In genomic region chr8:70635527-70635926, GRCm38 (mm10) we compare ENCODE assay signal across 12 mouse cellular contexts. TPM values are rescaled to one million over a fixed set of nuclear protein-coding genes. Genes with fewer than 3 reads are reported as not detected.
A peak's percentile ranks its signal among the peaks of the same experiment; 100 is the strongest.
DNase-seq lines count a peak whose midpoint lies in the region; ATAC-seq lines count a peak whose summit lies in the region.
"Had no signal": no experiment of that assay in that cellular context is flagged by ENCODE, and none has a peak within 500 bp of the region (broad histone marks: within the 10 kb centered on the region; RNA-seq: fewer than 3 reads in every experiment).

No protein-coding gene starts in this region.

- peak overlapping the region; percentile 50 for H3K9ac ChIP-seq in liver, embryonic 12.5 days
- no peak overlapping the region for H3K9ac ChIP-seq in forebrain, embryonic 13.5 days
- H3K9ac ChIP-seq: embryonic facial prominence, embryonic 13.5 days; limb, embryonic 12.5 days had no signal

- H3K36me3 ChIP-seq in liver, embryonic 12.5 days: no peaks in the 10 kb centered on the region
- no peaks in the 10 kb centered on the region for H3K36me3 ChIP-seq in forebrain, embryonic 13.5 days (ENCODE audit: poor library complexity, severe bottlenecking)
- H3K36me3 ChIP-seq: embryonic facial prominence, embryonic 13.5 days; limb, embryonic 12.5 days had no signal

- no peak overlapping the region for H3K4me3 ChIP-seq in liver, embryonic 12.5 days
- H3K4me3 ChIP-seq in forebrain, embryonic 13.5 days: no peak overlapping the region
- H3K4me3 ChIP-seq: embryonic facial prominence, embryonic 13.5 days; limb, embryonic 12.5 days had no signal

- H3K4me2 ChIP-seq in liver, embryonic 12.5 days: 0 out of 2 replicates have a peak overlapping the region, but pooled peaks have one; percentile 1
- no peak overlapping the region for H3K4me2 ChIP-seq in forebrain, embryonic 13.5 days
- H3K4me2 ChIP-seq: embryonic facial prominence, embryonic 13.5 days; limb, embryonic 12.5 days had no signal

- ATAC-seq in liver, embryonic 12.5 days: no peak
- ATAC-seq in forebrain, embryonic 13.5 days: no peak
- ATAC-seq: midbrain, embryonic 16.5 days had no signal

- H3K9me3 ChIP-seq in liver, embryonic 12.5 days (replicated peaks): no peaks in the 10 kb centered on the region
- no peaks in the 10 kb centered on the region for H3K9me3 ChIP-seq in forebrain, embryonic 13.5 days (replicated peaks)
- H3K9me3 ChIP-seq: embryonic facial prominence, embryonic 13.5 days; limb, embryonic 12.5 days had no signal

- peaks cover 66% of the 10 kb centered on the region for H3K4me1 ChIP-seq in liver, embryonic 12.5 days
- peaks cover 18% of the 10 kb centered on the region for H3K4me1 ChIP-seq in forebrain, embryonic 13.5 days

- peaks cover 21% of the 10 kb centered on the region for H3K27me3 ChIP-seq in liver, embryonic 12.5 days (replicated peaks)
- peaks cover 19% of the 10 kb centered on the region for H3K27me3 ChIP-seq in forebrain, embryonic 13.5 days

- intact Hi-C loops in heart, postnatal 25 days (cut with DNase I): no loop called here

- WGBS in liver, embryonic 12.5 days (ENCODE audit: insufficient replicate concordance): 28% methylated on average over 6 of the region's 6 CpGs
- WGBS in forebrain, embryonic 13.5 days: 78% methylated on average over 6 of the region's 6 CpGs

- DNase-seq in heart, adult 11 months: peak; percentile 92
- no peak for DNase-seq in heart, postnatal 25 days (ENCODE audit: low spot score)
- DNase-seq in A20 (ENCODE audit: low read depth, low spot score): peak; percentile 95
- peak; percentile 61 for DNase-seq in kidney, adult 18-20 months
- DNase-seq in left cerebral cortex, adult 18-20 months (ENCODE audit: low spot score in 2 of 2): no peak
- DNase-seq in cerebellum, adult 9-10 months: no peak
- DNase-seq: thymus, adult 18-20 months had no signal

- peak overlapping the region; percentile 79 for H3K27ac ChIP-seq in liver, embryonic 12.5 days
- H3K27ac ChIP-seq in forebrain, embryonic 13.5 days: no peak overlapping the region
- H3K27ac ChIP-seq: embryonic facial prominence, embryonic 13.5 days; limb, embryonic 12.5 days had no signal

RNA-seq across cellular contexts. Expression of gene Gdf15, which starts 3.3 kb away (rescaled TPM):
- total RNA-seq in heart, postnatal 25 days (2021): under 1 TPM; 0.56 to 0.73 TPM
- 4.4 and 4.9 TPM in 2 replicates for polyA plus RNA-seq in liver, embryonic 12.5 days (2016; fragmentation: Nextera tagmentation; extraction: Ambion mirVana)
- total RNA-seq in left cerebral cortex, adult 18-20 months (2021): not detected
- polyA plus RNA-seq in forebrain, embryonic 13.5 days (2015; fragmentation: Nextera tagmentation; extraction: Ambion mirVana): 0.15 TPM in 1 of 2 replicates, not detected in the other

RNA-seq across cellular contexts. Expression of gene Lrrc25, which starts 19.6 kb away (rescaled TPM):
- 1 to 10 TPM; 1.4 to 1.5 TPM for total RNA-seq in heart, postnatal 25 days (2021)
- 4.1 and 4.6 TPM in 2 replicates for polyA plus RNA-seq in liver, embryonic 12.5 days (2016; fragmentation: Nextera tagmentation; extraction: Ambion mirVana)
- total RNA-seq in left cerebral cortex, adult 18-20 months (2021): 1 to 10 TPM in 1 of 2 experiments, under 1 TPM in 1; 0.70 to 1.0 TPM
- 0.65 and 0.68 TPM in 2 replicates for polyA plus RNA-seq in forebrain, embryonic 13.5 days (2015; fragmentation: Nextera tagmentation; extraction: Ambion mirVana)

RNA-seq across cellular contexts. Expression of gene Pgpep1, which starts 24.7 kb away (rescaled TPM):
- total RNA-seq in heart, postnatal 25 days (2021): 10 to 100 TPM; 46.8 to 47.5 TPM
- polyA plus RNA-seq in liver, embryonic 12.5 days (2016; fragmentation: Nextera tagmentation; extraction: Ambion mirVana): 19.6 and 24.2 TPM in 2 replicates
- total RNA-seq in left cerebral cortex, adult 18-20 months (2021): 10 to 100 TPM; 11.6 to 17.9 TPM
- 64.6 and 80.8 TPM in 2 replicates for polyA plus RNA-seq in forebrain, embryonic 13.5 days (2015; fragmentation: Nextera tagmentation; extraction: Ambion mirVana)

RNA-seq across cellular contexts. Expression of gene Ssbp4, which starts 26.9 kb away (rescaled TPM):
- 10 to 100 TPM; 37.0 to 37.7 TPM for total RNA-seq in heart, postnatal 25 days (2021)
- polyA plus RNA-seq in liver, embryonic 12.5 days (2016; fragmentation: Nextera tagmentation; extraction: Ambion mirVana): 96.4 and 98.0 TPM in 2 replicates
- total RNA-seq in left cerebral cortex, adult 18-20 months (2021): 100 to 1,000 TPM; 250 to 264 TPM
- polyA plus RNA-seq in forebrain, embryonic 13.5 days (2015; fragmentation: Nextera tagmentation; extraction: Ambion mirVana): 81.9 and 101 TPM in 2 replicates

RNA-seq across cellular contexts. Expression of gene Lsm4, which starts 37.5 kb away (rescaled TPM):
- total RNA-seq in heart, postnatal 25 days (2021): 10 to 100 TPM; 60.6 to 62.9 TPM
- polyA plus RNA-seq in liver, embryonic 12.5 days (2016; fragmentation: Nextera tagmentation; extraction: Ambion mirVana): 266 and 269 TPM in 2 replicates
- 10 to 100 TPM; 65.0 to 70.9 TPM for total RNA-seq in left cerebral cortex, adult 18-20 months (2021)
- 238 and 239 TPM in 2 replicates for polyA plus RNA-seq in forebrain, embryonic 13.5 days (2015; fragmentation: Nextera tagmentation; extraction: Ambion mirVana)

Comparison
In these comparisons a context has a peak if more than half of its experiments do, and no peak if none do; other contexts are left out.
1. DNase-seq: peak in heart, adult 11 months (single experiment), A20 (single experiment) and kidney, adult 18-20 months (single experiment); none in heart, postnatal 25 days (single experiment), left cerebral cortex, adult 18-20 months (0 of 2) and cerebellum, adult 9-10 months (single experiment).